In genomic region chr6:86329943-86330342, GRCm38 (mm10) we compare ENCODE assay signal across 20 mouse cellular contexts. TPM values are rescaled to one million over a fixed set of nuclear protein-coding genes. Genes with fewer than 3 reads are reported as not detected.
DNase-seq lines count a peak whose midpoint lies in the region; TF ChIP-seq lines count a peak whose summit lies in the region.
"Had no signal": no experiment of that assay in that cellular context is flagged by ENCODE, and none has a peak within 500 bp of the region (broad histone marks: within the 10 kb centered on the region; RNA-seq: fewer than 3 reads in every experiment).

No protein-coding gene starts in this region.

- no peaks in the 10 kb centered on the region for H3K36me3 ChIP-seq in MEL (ENCODE audit: control insufficient read depth in 1 of 2, insufficient read depth in 2 of 2, low read length in 2 of 2)
- H3K36me3 ChIP-seq: G1E; heart, embryonic 10.5 days; hindbrain, embryonic 15.5 days; limb, embryonic 10.5 days; liver, embryonic 13.5 days; neural tube, embryonic 15.5 days had no signal

- no peaks in the 10 kb centered on the region for H3K4me1 ChIP-seq in MEL (ENCODE audit: control insufficient read depth in 1 of 2, insufficient read depth in 2 of 2, low read length in 2 of 2)
- H3K4me1 ChIP-seq: hindbrain, embryonic 15.5 days; liver, embryonic 13.5 days; neural tube, embryonic 15.5 days had no signal

- TF ChIP-seq EP300 in MEL (IDR thresholded peaks at IDR 0.05; ENCODE audit: low read depth in 1 of 2, low read length in 2 of 2), result no peak

- H3K9me3 ChIP-seq in MEL (replicated peaks; ENCODE audit: insufficient read depth, low read length), result no peaks in the 10 kb centered on the region
- H3K9me3 ChIP-seq: heart, embryonic 10.5 days; hindbrain, embryonic 15.5 days; limb, embryonic 10.5 days; liver, embryonic 13.5 days; neural tube, embryonic 15.5 days had no signal

- H3K9ac ChIP-seq in MEL (ENCODE audit: control insufficient read depth, low read depth, low read length, poor library complexity, severe bottlenecking), result no peak overlapping the region
- H3K9ac ChIP-seq: hindbrain, embryonic 15.5 days; liver, embryonic 13.5 days; neural tube, embryonic 15.5 days had no signal

- H3K27ac ChIP-seq in layer of hippocampus, adult 2 months, result no peak overlapping the region
- H3K27ac ChIP-seq in MEL (ENCODE audit: control insufficient read depth, low read depth, low read length), result no peak overlapping the region
- H3K27ac ChIP-seq: heart, embryonic 10.5 days; hindbrain, embryonic 15.5 days; limb, embryonic 10.5 days; liver, embryonic 13.5 days; neural tube, embryonic 15.5 days had no signal

- peak; percentile 45 for DNase-seq in adrenal gland, postnatal 14 days
- no peak for DNase-seq in adrenal gland, postnatal 10 days
- no peak for DNase-seq in layer of hippocampus, adult 2 months (ENCODE audit: low spot score in 2 of 2)
- DNase-seq in layer of hippocampus, adult 8-10 months (ENCODE audit: low spot score in 2 of 2), result no peak
- peak; percentile 46 for DNase-seq in 3T3-L1 (ENCODE audit: low read depth, low spot score)
- peak; percentile 55 for DNase-seq in MEL (ENCODE audit: low read depth, low spot score)
- DNase-seq in ovary, postnatal 36 days (ENCODE audit: low spot score), result no peak
- DNase-seq in kidney, postnatal 14 days, result no peak
- DNase-seq: cerebellum, adult 9-11 months; gastrocnemius, postnatal 36 days; heart, postnatal 36 days; kidney, adult 8-10 months; liver, embryonic 13.5 days; lung, postnatal 36 days; thymus, postnatal 4 days had no signal

- TF ChIP-seq RAD21 in MEL (IDR thresholded peaks at IDR 0.05; ENCODE audit: low read depth, low read length), result peak; percentile 54

- peaks cover 0 to 8% of the 10 kb centered on the region in 2 experiments; a peak in 2 of 4 replicates for H3K27me3 ChIP-seq in MEL (ENCODE audit: control insufficient read depth in 1 of 2, insufficient read depth in 2 of 2, low read length in 2 of 2)
- H3K27me3 ChIP-seq: hindbrain, embryonic 15.5 days; liver, embryonic 13.5 days; neural tube, embryonic 15.5 days had no signal

- no peak for TF ChIP-seq POLR2A in MEL (IDR thresholded peaks at IDR 0.05; ENCODE audit: control insufficient read depth in 1 of 2, insufficient read depth in 1 of 2, low read depth in 1 of 2, low read length in 2 of 2, poor library complexity in 1 of 2)

- H3K79me2 ChIP-seq in MEL (ENCODE audit: control insufficient read depth, insufficient read depth, low read length, poor library complexity), result no peaks in the 10 kb centered on the region

- no peak overlapping the region for H3K4me3 ChIP-seq in layer of hippocampus, adult 2 months
- no peak overlapping the region for H3K4me3 ChIP-seq in MEL (ENCODE audit: control insufficient read depth in 1 of 2, insufficient read depth in 1 of 2, low read depth in 2 of 2, low read length in 2 of 2)
- H3K4me3 ChIP-seq: heart, embryonic 10.5 days; hindbrain, embryonic 15.5 days; limb, embryonic 10.5 days; liver, embryonic 13.5 days; neural tube, embryonic 15.5 days had no signal

- TF ChIP-seq CTCF in layer of hippocampus, adult 2 months (conservative IDR thresholded peaks at IDR 0.05), result peak; percentile 52
- peak; percentile 30 to 74 (median 50); a peak in 5 of 6 replicates for TF ChIP-seq CTCF in MEL (IDR thresholded peaks at IDR 0.05 in 2 of 3, conservative IDR thresholded peaks at IDR 0.05 in 1 of 3; ENCODE audit: control insufficient read depth in 1 of 3, insufficient read depth in 1 of 3, low read depth in 2 of 3, low read length in 3 of 3, poor library complexity in 1 of 3, severe bottlenecking in 1 of 3)

TF ChIP-seq in MEL, 35 proteins besides CTCF, POLR2A, EP300 and RAD21:
- peak; percentile 68 for TF ChIP-seq SMC3 (IDR thresholded peaks at IDR 0.05; ENCODE audit: low read depth, low read length)
- TF ChIP-seq ZC3H11A (IDR thresholded peaks at IDR 0.05; ENCODE audit: low read depth, low read length), result peak; percentile 58
- TF ChIP-seq MYB (IDR thresholded peaks at IDR 0.05; ENCODE audit: low read depth, low read length), result no peak

RNA-seq across cellular contexts. Expression of gene Fam136a, which starts 35.5 kb away (rescaled TPM):
- 84.9 and 89.9 TPM in 2 replicates for total RNA-seq in adrenal gland, postnatal 14 days (2021)
- 10 to 100 TPM; 75.1 to 80.4 TPM for total RNA-seq in adrenal gland, postnatal 10 days (2021)
- total RNA-seq in layer of hippocampus, adult 2 months (2021), result 10 to 100 TPM; 27.0 to 30.0 TPM
- total RNA-seq in layer of hippocampus, adult 8-10 months (2022), result 10 to 100 TPM; 24.4 to 27.8 (median 27.3) TPM
- total RNA-seq in MEL (2012; rRNA removed), result 87.8 and 89.2 TPM in 2 replicates
- 10 to 100 TPM in 1 of 2 experiments, not detected in 1; 53.0 TPM for polyA plus RNA-seq in MEL (2012; ENCODE audit: insufficient read depth in 1 of 2, insufficient read length in 2 of 2, low read depth in 1 of 2, low replicate concordance in 2 of 2, missing spikeins in 1 of 2)

RNA-seq across cellular contexts. Expression of gene Snrpg, which starts 41.2 kb away (rescaled TPM):
- 248 and 268 TPM in 2 replicates for total RNA-seq in adrenal gland, postnatal 14 days (2021)
- 100 to 1,000 TPM; 222 to 235 TPM for total RNA-seq in adrenal gland, postnatal 10 days (2021)
- 10 to 100 TPM; 75.3 to 88.0 TPM for total RNA-seq in layer of hippocampus, adult 2 months (2021)
- 10 to 100 TPM; 44.1 to 77.4 (median 71.6) TPM for total RNA-seq in layer of hippocampus, adult 8-10 months (2022)
- 748 and 796 TPM in 2 replicates for total RNA-seq in MEL (2012; rRNA removed)
- polyA plus RNA-seq in MEL (2012; ENCODE audit: insufficient read depth in 1 of 2, insufficient read length in 2 of 2, low read depth in 1 of 2, low replicate concordance in 2 of 2, missing spikeins in 1 of 2), result 1,000 to 10,000 TPM in 1 of 2 experiments, 100 to 1,000 TPM in 1; 761 to 1,339 TPM

Comparison
In these comparisons a context has a peak if more than half of its experiments do, and no peak if none do; other contexts are left out.
1. DNase-seq: peak in adrenal gland, postnatal 14 days (single experiment), 3T3-L1 (single experiment) and MEL (single experiment); none in adrenal gland, postnatal 10 days (single experiment), layer of hippocampus, adult 2 months (0 of 2), layer of hippocampus, adult 8-10 months (0 of 2), ovary, postnatal 36 days (single experiment) and kidney, postnatal 14 days (single experiment).